Mouse (Mus musculus) embryonic facial prominence, embryonic 13.5 days (tissue): ENCODE measurements around the gene Gns. TPM values are rescaled to one million over a fixed set of nuclear protein-coding genes. Genes with fewer than 3 reads are reported as not detected.

Experiments used
- ATAC-seq: fragments of 200-750 bp; cut with Nextera tagmentation; 2 replicates; pipeline ENCODE4 v1.8.0; 2017; ENCODE audit warnings: low read depth; ENCODE audit not compliant: insufficient number of reproducible peaks, insufficient read depth, low FRiP score, low TSS enrichment
- H3K27ac ChIP-seq: fragments of 300-500 bp; sonication (generic); 2 replicates; pipeline ENCODE4 v1.5.1; 2015; ENCODE audit warnings: moderate library complexity, mild to moderate bottlenecking, inconsistent platforms
- H3K27me3 ChIP-seq: fragments of 300-500 bp; sonication (generic); 2 replicates; pipeline ENCODE4 v1.6.1; 2015; ENCODE audit warnings: mild to moderate bottlenecking, inconsistent platforms
- H3K36me3 ChIP-seq: fragments of 300-500 bp; sonication (generic); 2 replicates; pipeline ENCODE4 v1.6.1; 2015; ENCODE audit warnings: mild to moderate bottlenecking, inconsistent platforms
- H3K4me1 ChIP-seq: fragments of 300-500 bp; sonication (generic); 2 replicates; pipeline ENCODE4 v1.6.1; 2015; ENCODE audit warnings: inconsistent platforms
- H3K4me2 ChIP-seq: fragments of 300-500 bp; sonication (generic); 2 replicates; pipeline ENCODE4 v1.6.1; 2015; ENCODE audit warnings: moderate library complexity, mild to moderate bottlenecking, inconsistent platforms
- H3K4me3 ChIP-seq: fragments of 300-500 bp; sonication (generic); 2 replicates; pipeline ENCODE4 v1.5.1; 2015; ENCODE audit warnings: mild to moderate bottlenecking, inconsistent platforms
- H3K9ac ChIP-seq: fragments of 300-500 bp; sonication (generic); 2 replicates; pipeline ENCODE4 v1.6.1; 2015; ENCODE audit warnings: mild to moderate bottlenecking, inconsistent platforms
- H3K9me3 ChIP-seq: fragments of 300-500 bp; sonication (generic); 2 replicates; pipeline ENCODE4 v1.6.1; 2016; ENCODE audit warnings: inconsistent platforms
- WGBS: fragments of 180-500 bp; shearing (Covaris S2); methylation state at CpG from one replicate; pipeline ENCODE4 v1.1.7; 2015; ENCODE audit warnings: mixed read lengths; 5-methylcytosine and 5-hydroxymethylcytosine counted together
- polyA plus RNA-seq: library from polyadenylated mRNA; unstranded; fragments of >200 nt; fragmentation: Nextera tagmentation; extraction: Ambion mirVana; gene quantifications from 2 replicates; pipeline ENCODE4 v1.2.1, GENCODE M21; 2015

Gns gene
- polyA plus RNA-seq, 1 experiment from 2014 or later: 48.5 TPM

DNA sequence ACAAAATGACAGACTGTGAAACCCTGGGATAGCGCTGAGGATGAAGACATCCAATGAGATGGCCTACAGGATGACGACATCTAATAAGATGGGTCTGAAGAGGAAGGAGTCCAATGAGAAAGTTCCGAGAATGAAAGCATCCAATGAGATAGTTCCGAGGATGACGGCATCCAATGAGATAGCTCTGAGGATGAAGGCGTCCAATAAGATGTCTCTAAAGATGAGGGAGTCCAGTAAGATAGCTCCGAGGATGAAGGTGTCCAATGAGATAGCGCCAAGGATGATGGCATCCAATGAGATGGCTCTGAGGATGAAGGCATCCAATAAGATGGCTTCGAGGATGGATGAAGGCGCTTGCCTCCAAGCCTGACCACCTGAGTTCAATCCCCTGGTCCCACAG, 22.6 kb upstream of the Gns start:
- 96% methylated on average over 10 of the region's 10 CpGs for WGBS
- no peak overlapping the region for H3K4me3 ChIP-seq
- H3K4me2 ChIP-seq: no peak overlapping the region
- no peaks in the 10 kb centered on the region for H3K9me3 ChIP-seq
- no peaks in the 10 kb centered on the region for H3K36me3 ChIP-seq
- ATAC-seq: no peak
- no peak overlapping the region for H3K9ac ChIP-seq
- no peak overlapping the region for H3K27ac ChIP-seq
- H3K4me1 ChIP-seq: peaks cover 5% of the 10 kb centered on the region; the same call in 1 of the 2 replicates
- H3K27me3 ChIP-seq: no peaks in the 10 kb centered on the region

- WGBS: 58% methylated on average over 6 of the region's 6 CpGs
- H3K27ac ChIP-seq: no peak overlapping the region
- peaks cover 2% of the 10 kb centered on the region; the same call in 1 of the 2 replicates for H3K27me3 ChIP-seq
- peaks cover 5% of the 10 kb centered on the region; the same call in 1 of the 2 replicates for H3K4me1 ChIP-seq
- H3K9me3 ChIP-seq: no peaks in the 10 kb centered on the region
- ATAC-seq: no peak
- H3K4me3 ChIP-seq: no peak overlapping the region
- no peak overlapping the region for H3K4me2 ChIP-seq
- H3K9ac ChIP-seq: no peak overlapping the region
- no peaks in the 10 kb centered on the region for H3K36me3 ChIP-seq
These were observed 21.0 kb upstream of the Gns start for GRCm38 (mm10) chr10:121343867-121344266.

DNA sequence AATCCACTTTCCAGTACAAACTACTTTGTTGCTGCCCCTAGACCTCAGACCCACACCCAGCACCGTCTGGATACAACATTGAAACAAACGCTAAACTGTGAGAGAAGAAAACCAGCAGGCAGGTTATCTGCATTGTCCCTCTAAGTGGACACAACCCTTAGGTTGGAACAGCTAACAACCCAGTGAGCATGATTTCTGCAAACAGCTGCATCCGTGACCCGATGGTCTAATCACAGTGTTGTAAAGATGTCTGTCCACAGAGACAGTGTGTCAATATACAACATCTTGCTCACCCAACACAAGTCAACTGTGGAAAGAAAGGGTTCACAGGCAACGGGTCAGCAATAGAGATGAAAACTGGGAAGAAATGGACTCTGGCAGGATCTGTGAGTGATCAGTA, 15.6 kb upstream of the Gns start:
- Histone ChIP-seq H3K9me3 (no peaks in the 10 kb centered on the region), H3K27me3 (peaks cover 39% of the 10 kb centered on the region), H3K4me2 (no peak overlapping the region), H3K9ac (no peak overlapping the region), H3K4me3 (no peak overlapping the region), H3K4me1 (peaks cover 16% of the 10 kb centered on the region), H3K27ac (no peak overlapping the region), H3K36me3 (no peaks in the 10 kb centered on the region)
- 39% methylated on average over 5 of the region's 5 CpGs for WGBS
- ATAC-seq: no peak

GRCm38 (mm10) chr10:121350357-121351065, 14.4 kb upstream of the Gns start:
- Histone ChIP-seq H3K27ac (no peak overlapping the region; the same call in 1 of the 2 replicates), H3K9ac (peak overlapping the region; percentile 64), H3K4me2 (peak overlapping the region; percentile 95), H3K4me1 (peaks cover 16% of the 10 kb centered on the region), H3K36me3 (no peaks in the 10 kb centered on the region), H3K9me3 (no peaks in the 10 kb centered on the region), H3K4me3 (peak overlapping the region; percentile 56), H3K27me3 (peaks cover 39% of the 10 kb centered on the region)
- no peak for ATAC-seq
- WGBS: 2% methylated on average over 35 of the region's 35 CpGs

GRCm38 (mm10) chr10:121351066-121351581, 13.8 kb upstream of the Gns start, which contains the start of gene Tbc1d30:
Gene Tbc1d30, minus strand, starts transcription at chr10:121351278.
- under 1% methylated on average over 56 of the region's 61 CpGs for WGBS
- Histone ChIP-seq H3K9me3 (no peaks in the 10 kb centered on the region), H3K4me2 (peak within 1 kb of the TSS; percentile 95), H3K27ac (no peak within 1 kb of the TSS; the same call in 1 of the 2 replicates), H3K27me3 (peaks cover 39% of the 10 kb centered on the region), H3K36me3 (no peaks in the 10 kb centered on the region), H3K4me1 (peaks cover 16% of the 10 kb centered on the region), H3K4me3 (peak within 1 kb of the TSS; percentile 56), H3K9ac (peak within 1 kb of the TSS; percentile 64)
- no peak for ATAC-seq

- no peak for ATAC-seq
- Histone ChIP-seq H3K4me1 (peaks cover 16% of the 10 kb centered on the region), H3K4me2 (peak overlapping the region; percentile 95), H3K27ac (no peak overlapping the region), H3K9me3 (no peaks in the 10 kb centered on the region), H3K27me3 (peaks cover 39% of the 10 kb centered on the region), H3K9ac (no peak overlapping the region), H3K4me3 (peak overlapping the region; percentile 56), H3K36me3 (no peaks in the 10 kb centered on the region)
- 30% methylated on average over 15 of the region's 15 CpGs for WGBS
These were observed 13.1 kb upstream of the Gns start for GRCm38 (mm10) chr10:121351692-121352290.

- Histone ChIP-seq H3K4me3 (no peak overlapping the region), H3K4me1 (peaks cover 5% of the 10 kb centered on the region), H3K9me3 (no peaks in the 10 kb centered on the region), H3K27ac (no peak overlapping the region), H3K36me3 (no peaks in the 10 kb centered on the region), H3K9ac (no peak overlapping the region), H3K4me2 (no peak overlapping the region), H3K27me3 (no peaks in the 10 kb centered on the region)
- ATAC-seq: no peak
- 87% methylated on average over 2 of the region's 2 CpGs for WGBS
These were observed 4.5 kb upstream of the Gns start for GRCm38 (mm10) chr10:121360358-121360757.

DNA sequence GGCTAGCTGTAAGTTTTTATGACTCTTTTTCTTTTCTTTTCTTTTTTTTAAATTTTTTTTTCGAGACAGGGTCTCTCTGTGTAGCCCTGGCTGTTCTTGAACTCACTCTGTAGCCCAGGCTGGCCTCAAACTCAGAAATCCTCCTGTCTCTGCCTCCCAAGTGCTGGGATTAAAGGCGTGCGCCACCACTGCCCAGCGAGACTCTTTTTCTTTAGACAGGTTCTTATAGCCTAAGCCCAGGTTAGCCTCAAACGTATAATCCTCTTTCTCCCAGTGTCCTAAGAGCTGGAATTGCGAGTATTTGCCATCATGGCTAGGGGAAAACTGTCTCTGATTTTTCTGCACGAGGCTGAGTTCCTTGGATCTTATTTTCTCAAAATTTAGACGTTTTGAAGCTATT, 1.7 kb upstream of the Gns start:
- 84% methylated on average over 8 of the region's 8 CpGs for WGBS
- no peak for ATAC-seq
- H3K36me3 ChIP-seq: no peaks in the 10 kb centered on the region

GRCm38 (mm10) chr10:121364306-121364705, 584 bp upstream of the Gns start:
- 26% methylated on average over 15 of the region's 15 CpGs for WGBS
- H3K4me3 ChIP-seq: peak overlapping the region; percentile 94
- H3K4me1 ChIP-seq: peaks cover 34% of the 10 kb centered on the region
- no peaks in the 10 kb centered on the region for H3K27me3 ChIP-seq
- ATAC-seq: no peak
- H3K4me2 ChIP-seq: peak overlapping the region; percentile 93
- H3K27ac ChIP-seq: no peak overlapping the region
- H3K9me3 ChIP-seq: no peaks in the 10 kb centered on the region
- peak overlapping the region; percentile 90 for H3K9ac ChIP-seq
- peaks cover 7% of the 10 kb centered on the region; the same call in 1 of the 2 replicates for H3K36me3 ChIP-seq

More for the DNA sequence above, 1.7 kb upstream of the Gns start:
- no peaks in the 10 kb centered on the region for H3K27me3 ChIP-seq
- no peak overlapping the region for H3K27ac ChIP-seq
- H3K4me2 ChIP-seq: no peak overlapping the region
- H3K9me3 ChIP-seq: no peaks in the 10 kb centered on the region
- no peak overlapping the region for H3K9ac ChIP-seq
- H3K4me3 ChIP-seq: no peak overlapping the region
- peaks cover 29% of the 10 kb centered on the region for H3K4me1 ChIP-seq

- Histone ChIP-seq H3K36me3 (peaks cover 21% of the 10 kb centered on the region), H3K27ac (no peak overlapping the region), H3K9me3 (no peaks in the 10 kb centered on the region), H3K27me3 (no peaks in the 10 kb centered on the region), H3K4me3 (peak overlapping the region; percentile 94), H3K4me1 (peaks cover 34% of the 10 kb centered on the region), H3K9ac (peak overlapping the region; percentile 90), H3K4me2 (peak overlapping the region; percentile 93)
- WGBS: 8% methylated on average over 9 of the region's 9 CpGs
- ATAC-seq: no peak
These were observed 937 bp downstream of the Gns start for GRCm38 (mm10) chr10:121365781-121366272.

DNA sequence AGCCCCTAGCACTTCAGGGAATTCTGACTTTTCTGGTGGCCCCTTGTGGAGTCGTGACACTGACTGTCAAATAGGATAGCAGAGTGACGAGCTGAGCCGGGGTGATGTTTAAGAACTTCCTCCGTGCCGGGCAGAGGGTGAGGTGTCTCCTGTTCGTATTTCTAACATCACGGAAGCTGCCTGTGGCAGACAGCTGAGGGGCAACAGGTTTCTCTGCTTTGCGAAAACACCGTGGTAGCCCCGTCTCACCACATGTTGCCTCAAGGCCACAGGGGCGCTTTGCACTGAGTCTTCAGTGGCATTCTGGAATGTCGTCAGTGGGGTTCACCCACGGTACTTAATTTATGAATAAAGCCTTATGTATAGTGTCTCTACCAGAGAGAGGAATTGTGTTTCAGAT, 2.4 kb downstream of the Gns start:
- Histone ChIP-seq H3K4me2 (peak overlapping the region; percentile 93; the same call in 1 of the 2 replicates), H3K36me3 (peaks cover 31% of the 10 kb centered on the region), H3K9me3 (no peaks in the 10 kb centered on the region), H3K27me3 (no peaks in the 10 kb centered on the region), H3K9ac (no peak overlapping the region), H3K4me1 (peaks cover 34% of the 10 kb centered on the region), H3K27ac (no peak overlapping the region), H3K4me3 (no peak overlapping the region)
- 66% methylated on average over 13 of the region's 13 CpGs for WGBS
- ATAC-seq: no peak
